ENCODE assay signal across 33 mouse cellular contexts in the genomic region with DNA sequence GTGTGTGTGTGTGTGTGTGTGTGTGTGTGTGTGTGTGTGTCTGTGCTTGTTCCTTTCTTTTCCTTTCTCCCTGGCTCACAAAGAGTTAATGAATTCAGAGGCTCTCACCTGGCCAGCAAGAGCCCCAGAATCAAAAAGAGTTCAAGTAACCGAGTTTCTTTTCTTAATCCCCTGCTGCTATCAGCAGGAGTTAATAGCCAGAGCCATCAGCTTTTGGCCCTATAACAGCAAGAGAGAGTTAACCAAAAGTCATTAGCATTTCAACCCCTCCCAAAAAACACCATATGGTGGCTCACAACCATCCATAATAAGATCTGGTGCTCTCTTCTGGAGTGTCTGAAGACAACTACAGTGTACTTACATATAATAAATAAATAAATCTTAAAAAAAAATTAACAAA.
"Had no signal": no experiment of that assay in that cellular context is flagged by ENCODE, and none has a peak within 500 bp of the region (broad histone marks: within the 10 kb centered on the region; RNA-seq: fewer than 3 reads in every experiment).

No protein-coding gene starts in this region.

- H3K4me2 ChIP-seq: limb, embryonic 12.5 days; limb, embryonic 13.5 days; limb, embryonic 15.5 days; liver, embryonic 11.5 days; liver, embryonic 12.5 days; liver, embryonic 13.5 days; liver, embryonic 15.5 days; lung, embryonic 14.5 days; lung, embryonic 15.5 days; midbrain, embryonic 11.5 days; midbrain, embryonic 12.5 days; midbrain, embryonic 13.5 days; midbrain, embryonic 15.5 days; neural tube, embryonic 12.5 days; neural tube, embryonic 13.5 days had no signal

- ATAC-seq: liver, embryonic 12.5 days; liver, postnatal 0 days; lung, postnatal 0 days; midbrain, embryonic 13.5 days; midbrain, embryonic 15.5 days; midbrain, embryonic 16.5 days had no signal

- H3K36me3 ChIP-seq: limb, embryonic 10.5 days; limb, embryonic 12.5 days; limb, embryonic 13.5 days; limb, embryonic 15.5 days; liver, embryonic 12.5 days; liver, embryonic 13.5 days; liver, embryonic 15.5 days; lung, embryonic 15.5 days; midbrain, embryonic 10.5 days; midbrain, embryonic 12.5 days; midbrain, embryonic 13.5 days; midbrain, embryonic 15.5 days; neural tube, embryonic 12.5 days; neural tube, embryonic 13.5 days had no signal

- H3K27me3 ChIP-seq: limb, embryonic 12.5 days; limb, embryonic 13.5 days; limb, embryonic 15.5 days; liver, embryonic 12.5 days; liver, embryonic 13.5 days; lung, embryonic 15.5 days; megakaryocyte, embryonic 14.5 days; midbrain, embryonic 12.5 days; midbrain, embryonic 13.5 days; midbrain, embryonic 15.5 days; neural tube, embryonic 12.5 days; neural tube, embryonic 13.5 days had no signal

- H3K9me3 ChIP-seq: limb, embryonic 10.5 days; limb, embryonic 12.5 days; limb, embryonic 13.5 days; limb, embryonic 15.5 days; liver, embryonic 12.5 days; liver, embryonic 13.5 days; liver, embryonic 15.5 days; lung, embryonic 15.5 days; megakaryocyte, embryonic 14.5 days; midbrain, embryonic 10.5 days; midbrain, embryonic 12.5 days; midbrain, embryonic 13.5 days; midbrain, embryonic 15.5 days; neural tube, embryonic 12.5 days; neural tube, embryonic 13.5 days had no signal

- H3K27ac ChIP-seq: limb, embryonic 10.5 days; limb, embryonic 12.5 days; limb, embryonic 13.5 days; limb, embryonic 15.5 days; liver, embryonic 12.5 days; liver, embryonic 13.5 days; liver, embryonic 14.5 days; liver, embryonic 15.5 days; lung, embryonic 15.5 days; macrophage; midbrain, embryonic 10.5 days; midbrain, embryonic 12.5 days; midbrain, embryonic 13.5 days; midbrain, embryonic 15.5 days; neural tube, embryonic 12.5 days; neural tube, embryonic 13.5 days had no signal

- DNase-seq: left cerebral cortex, postnatal 4 days; liver; liver, embryonic 13.5 days; liver, postnatal 0 days; lung, adult 18-20 months; lung, adult 2 months; lung, embryonic 14.5 days; lung, postnatal 10 days; lung, postnatal 14 days; lung, postnatal 36 days; lung, postnatal 4 days; midbrain, embryonic 14.5 days had no signal

- H3K9ac ChIP-seq: limb, embryonic 12.5 days; limb, embryonic 13.5 days; limb, embryonic 15.5 days; liver, embryonic 12.5 days; liver, embryonic 13.5 days; liver, embryonic 14.5 days; liver, embryonic 15.5 days; liver, postnatal 0 days; lung, embryonic 14.5 days; lung, embryonic 15.5 days; midbrain, embryonic 12.5 days; midbrain, embryonic 13.5 days; midbrain, embryonic 15.5 days; neural tube, embryonic 12.5 days; neural tube, embryonic 13.5 days had no signal

- H3K4me3 ChIP-seq: limb, embryonic 10.5 days; limb, embryonic 12.5 days; limb, embryonic 13.5 days; limb, embryonic 15.5 days; liver, embryonic 12.5 days; liver, embryonic 13.5 days; liver, embryonic 15.5 days; lung, embryonic 15.5 days; megakaryocyte, embryonic 14.5 days; midbrain, embryonic 10.5 days; midbrain, embryonic 12.5 days; midbrain, embryonic 13.5 days; midbrain, embryonic 15.5 days; myocyte; neural tube, embryonic 12.5 days; neural tube, embryonic 13.5 days had no signal

- H3K4me1 ChIP-seq: limb, embryonic 10.5 days; limb, embryonic 12.5 days; limb, embryonic 13.5 days; limb, embryonic 15.5 days; liver, embryonic 13.5 days; liver, embryonic 15.5 days; lung, embryonic 15.5 days; midbrain, embryonic 10.5 days; midbrain, embryonic 12.5 days; midbrain, embryonic 13.5 days; midbrain, embryonic 15.5 days; neural tube, embryonic 12.5 days; neural tube, embryonic 13.5 days had no signal
